Mouse (Mus musculus): ENCODE measurements around the gene Inca1. TPM values are rescaled to one million over a fixed set of nuclear protein-coding genes. Genes with fewer than 3 reads are reported as not detected.

Gene Inca1
- total and polyA plus RNA-seq, 3 experiments, result 0.35 to 2.2 TPM; not detected in 1

DNA sequence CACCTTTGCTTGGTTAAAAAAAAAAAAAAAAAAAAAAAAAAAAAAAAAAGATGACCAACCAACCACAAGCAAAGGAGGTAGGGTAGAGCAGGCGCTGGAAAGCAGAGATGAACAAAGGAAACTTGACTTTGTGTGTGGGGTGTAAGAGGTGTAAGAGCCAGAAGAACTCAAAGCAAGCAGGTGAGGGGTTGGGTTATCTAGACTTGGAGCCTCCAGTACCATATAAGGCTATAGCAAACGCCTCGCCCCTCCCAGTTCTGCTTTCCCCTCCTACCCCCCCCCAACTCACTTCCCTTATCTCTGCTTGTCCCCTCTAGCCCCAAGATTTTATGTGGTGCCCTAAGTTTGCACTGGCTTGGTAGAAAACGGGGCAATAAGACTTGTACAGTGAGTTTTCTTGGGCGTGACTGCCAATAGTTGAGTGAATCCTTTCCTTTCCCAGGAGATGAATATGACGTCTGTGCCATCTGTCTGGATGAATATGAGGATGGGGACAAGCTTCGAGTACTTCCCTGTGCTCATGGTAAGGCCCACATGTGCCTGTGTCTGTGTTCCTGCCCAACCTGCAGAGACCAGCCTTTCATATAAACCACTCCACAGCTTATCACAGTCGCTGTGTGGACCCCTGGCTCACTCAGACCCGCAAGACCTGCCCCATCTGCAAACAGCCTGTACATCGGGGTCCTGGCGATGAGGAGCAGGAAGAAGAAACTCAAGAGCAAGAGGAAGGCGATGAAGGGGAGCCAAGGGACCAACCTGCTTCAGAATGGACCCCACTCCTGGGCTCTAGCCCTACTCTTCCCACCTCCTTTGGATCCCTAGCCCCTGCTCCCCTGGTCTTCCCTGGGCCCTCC, 49.4 kb downstream of the Inca1 start:
- Histone ChIP-seq H3K36me3 (ENCODE audit: control insufficient read depth in 1 of 2, insufficient read depth in 2 of 2, low read length in 2 of 2) (peaks cover 17 to 52% of the 10 kb centered on the region in 2 experiments), H3K9ac (ENCODE audit: control insufficient read depth, low read depth, low read length, poor library complexity, severe bottlenecking) (peak overlapping the region; percentile 99), H3K27me3 (ENCODE audit: control insufficient read depth in 1 of 2, insufficient read depth in 2 of 2, low read length in 2 of 2) (no peaks in the 10 kb centered on the region), H3K27ac (ENCODE audit: control insufficient read depth, low read depth, low read length) (peak overlapping the region; percentile 95), H3K4me3 (ENCODE audit: control insufficient read depth in 1 of 2, insufficient read depth in 1 of 2, low read depth in 2 of 2, low read length in 2 of 2) (peak overlapping the region in 1 of 2 experiments; percentile 1; a peak in 1 of 4 replicates), H3K9me3 (replicated peaks; ENCODE audit: insufficient read depth, low read length) (no peaks in the 10 kb centered on the region), H3K4me1 (ENCODE audit: control insufficient read depth in 1 of 2, insufficient read depth in 2 of 2, low read length in 2 of 2) (peaks cover 12 to 49% of the 10 kb centered on the region in 2 experiments), H3K79me2 (ENCODE audit: control insufficient read depth, insufficient read depth, low read length, poor library complexity) (peaks cover 79% of the 10 kb centered on the region)
- DNase-seq (ENCODE audit: low read depth, low spot score), result peak; percentile 95
- no peak for TF ChIP-seq CTCF (IDR thresholded peaks at IDR 0.05 in 2 of 3, conservative IDR thresholded peaks at IDR 0.05 in 1 of 3; ENCODE audit: control insufficient read depth in 1 of 3, insufficient read depth in 1 of 3, low read depth in 2 of 3, low read length in 3 of 3, poor library complexity in 1 of 3, severe bottlenecking in 1 of 3)
- TF ChIP-seq USF2 (IDR thresholded peaks at IDR 0.05; ENCODE audit: borderline replicate concordance in 1 of 2, insufficient read depth in 1 of 2, low read depth in 1 of 2, low read length in 2 of 2), result no peak
- peak; percentile 62; the same call in 1 of the 2 replicates for TF ChIP-seq RCOR1 (IDR thresholded peaks at IDR 0.05; ENCODE audit: low read depth, low read length)
- no peak for TF ChIP-seq TBP (IDR thresholded peaks at IDR 0.05; ENCODE audit: low read depth, low read length)
- TF ChIP-seq E2F4 (IDR thresholded peaks at IDR 0.05; ENCODE audit: borderline replicate concordance, low read depth, low read length), result no peak
- TF ChIP-seq MAZ (IDR thresholded peaks at IDR 0.05; ENCODE audit: low read depth, low read length), result peak; percentile 98
- TF ChIP-seq MEF2A (IDR thresholded peaks at IDR 0.05; ENCODE audit: extremely low read depth, insufficient replicate concordance, low read depth, low read length, poor library complexity, severe bottlenecking), result no peak
- TF ChIP-seq CHD1 (IDR thresholded peaks at IDR 0.05; ENCODE audit: low read depth, low read length), result no peak
- TF ChIP-seq ZC3H11A (IDR thresholded peaks at IDR 0.05; ENCODE audit: low read depth, low read length), result no peak
- no peak for TF ChIP-seq ZKSCAN1 (IDR thresholded peaks at IDR 0.05; ENCODE audit: low read depth, low read length)
- no peak for TF ChIP-seq POLR2AphosphoS5 (IDR thresholded peaks at IDR 0.05; ENCODE audit: borderline replicate concordance, low read depth, low read length)
- TF ChIP-seq MYB (IDR thresholded peaks at IDR 0.05; ENCODE audit: low read depth, low read length), result no peak
- peak in 1 of 2 experiments; percentile 49; a peak in 2 of 4 replicates for TF ChIP-seq EP300 (IDR thresholded peaks at IDR 0.05; ENCODE audit: low read depth in 1 of 2, low read length in 2 of 2)
- peak; percentile 16; the same call in 1 of the 2 replicates for TF ChIP-seq SMC3 (IDR thresholded peaks at IDR 0.05; ENCODE audit: low read depth, low read length)
- no peak for TF ChIP-seq UBTF (IDR thresholded peaks at IDR 0.05; ENCODE audit: borderline replicate concordance, insufficient read depth, low read depth, low read length)
- TF ChIP-seq ELF1 (IDR thresholded peaks at IDR 0.05; ENCODE audit: low read depth, low read length), result 0 out of 2 replicates have a peak, but pooled peaks have one; percentile 41
- peak; percentile 78 for TF ChIP-seq SIN3A (IDR thresholded peaks at IDR 0.05; ENCODE audit: low read length)
- no peak for TF ChIP-seq KAT2A (conservative IDR thresholded peaks at IDR 0.05; ENCODE audit: low read depth, low read length)
- 0 out of 2 replicates have a peak, but pooled peaks have one; percentile 30 for TF ChIP-seq TCF12 (IDR thresholded peaks at IDR 0.05; ENCODE audit: low read depth, low read length)
- TF ChIP-seq ZNF384 (IDR thresholded peaks at IDR 0.05; ENCODE audit: low read depth, low read length), result peak; percentile 61
- peak; percentile 53; the same call in 1 of the 2 replicates for TF ChIP-seq HCFC1 (IDR thresholded peaks at IDR 0.05; ENCODE audit: low read depth, low read length)
- TF ChIP-seq ETS1 (IDR thresholded peaks at IDR 0.05; ENCODE audit: low read depth, low read length), result peak; percentile 70
- TF ChIP-seq GATA1 (IDR thresholded peaks at IDR 0.05; ENCODE audit: low read depth, low read length), result peak; percentile 83
- TF ChIP-seq POLR2AphosphoS2 (IDR thresholded peaks at IDR 0.05; ENCODE audit: low read length), result peak; percentile 72; the same call in 1 of the 2 replicates
- no peak for TF ChIP-seq MAFK (IDR thresholded peaks at IDR 0.05; ENCODE audit: borderline replicate concordance, low read depth, low read length)
- no peak for TF ChIP-seq MYC (IDR thresholded peaks at IDR 0.05; ENCODE audit: low read depth, low read length)
- TF ChIP-seq ZMIZ1 (IDR thresholded peaks at IDR 0.05; ENCODE audit: low read depth, low read length), result peak; percentile 72
- TF ChIP-seq JUND (IDR thresholded peaks at IDR 0.05; ENCODE audit: low read depth, low read length), result 0 out of 2 replicates have a peak, but pooled peaks have one; percentile 26
- no peak for TF ChIP-seq TAL1 (IDR thresholded peaks at IDR 0.05; ENCODE audit: low read length)
- TF ChIP-seq NRF1 (IDR thresholded peaks at IDR 0.05; ENCODE audit: insufficient read depth, low read depth, low read length, poor library complexity, severe bottlenecking), result no peak
- TF ChIP-seq CHD2 (IDR thresholded peaks at IDR 0.05; ENCODE audit: low read length), result no peak
- TF ChIP-seq BHLHE40 (IDR thresholded peaks at IDR 0.05; ENCODE audit: borderline replicate concordance, low read depth, low read length), result no peak
- TF ChIP-seq RAD21 (IDR thresholded peaks at IDR 0.05; ENCODE audit: low read depth, low read length), result no peak
- no peak for TF ChIP-seq MAX (IDR thresholded peaks at IDR 0.05; ENCODE audit: low read length)
- no peak for TF ChIP-seq MXI1 (IDR thresholded peaks at IDR 0.05; ENCODE audit: low read depth, low read length)

All from MEL (cell line).